Mouse (Mus musculus) splenic B cell, adult 2 months (primary cell): Measurements from ENCODE around the gene Atp6v1g2.

Experiments
- DNase-seq: peaks from one replicate; pipeline ENCODE4 v3.0.0-alpha.2; 2011; ENCODE audit warnings: low read depth, low spot score
- H3K27me3 ChIP-seq: 2 replicates; pipeline ENCODE4 v1.6.1; 2012; ENCODE audit warnings: mild to moderate bottlenecking, low read length, moderate library complexity, mixed read lengths; ENCODE audit not compliant: control insufficient read depth, poor library complexity, insufficient read depth, severe bottlenecking
- H3K36me3 ChIP-seq: 2 replicates; pipeline ENCODE4 v1.6.1; 2012; ENCODE audit warnings: mild to moderate bottlenecking, low read length, moderate library complexity, mixed read lengths; ENCODE audit not compliant: control insufficient read depth, poor library complexity, insufficient read depth, severe bottlenecking

The Atp6v1g2 gene

GRCm38 (mm10) chr17:35251981-35252380 is 18.5 kb downstream of the Atp6v1g2 start:
- DNase-seq: no peak
- Histone ChIP-seq H3K36me3 (peaks cover 35% of the 10 kb centered on the region), H3K27me3 (no peaks in the 10 kb centered on the region)

GRCm38 (mm10) chr17:35252619-35253292 is 19.3 kb downstream of the Atp6v1g2 start:
- Histone ChIP-seq H3K36me3 (peaks cover 31% of the 10 kb centered on the region), H3K27me3 (no peaks in the 10 kb centered on the region)
- DNase-seq: no peak

GRCm38 (mm10) chr17:35253293-35254093 is 20.0 kb downstream of the Atp6v1g2 start:
- no peaks in the 10 kb centered on the region for H3K27me3 ChIP-seq
- no peak for DNase-seq
- H3K36me3 ChIP-seq: peaks cover 28% of the 10 kb centered on the region

- Histone ChIP-seq H3K27me3 (no peaks in the 10 kb centered on the region), H3K36me3 (peaks cover 21% of the 10 kb centered on the region)
- peak; percentile 82 for DNase-seq
These were observed 21.0 kb downstream of the Atp6v1g2 start for GRCm38 (mm10) chr17:35254241-35255098.

GRCm38 (mm10) chr17:35255301-35255700 is 21.8 kb downstream of the Atp6v1g2 start:
- no peak for DNase-seq
- Histone ChIP-seq H3K36me3 (peaks cover 17% of the 10 kb centered on the region), H3K27me3 (no peaks in the 10 kb centered on the region)

GRCm38 (mm10) chr17:35255704-35256103 is 22.2 kb downstream of the Atp6v1g2 start:
- DNase-seq: no peak
- H3K27me3 ChIP-seq: no peaks in the 10 kb centered on the region
- H3K36me3 ChIP-seq: peaks cover 14% of the 10 kb centered on the region

- no peak for DNase-seq
- Histone ChIP-seq H3K27me3 (no peaks in the 10 kb centered on the region), H3K36me3 (peaks cover 11% of the 10 kb centered on the region)
These were observed 23.9 kb downstream of the Atp6v1g2 start for GRCm38 (mm10) chr17:35257378-35257777.

- DNase-seq: peak; percentile 96
- Histone ChIP-seq H3K36me3 (peaks cover 6% of the 10 kb centered on the region), H3K27me3 (no peaks in the 10 kb centered on the region)
These were observed 24.5 kb downstream of the Atp6v1g2 start for GRCm38 (mm10) chr17:35257824-35258491.

GRCm38 (mm10) chr17:35258492-35259478 is 25.3 kb downstream of the Atp6v1g2 start:
- Histone ChIP-seq H3K27me3 (no peaks in the 10 kb centered on the region), H3K36me3 (peaks cover 5% of the 10 kb centered on the region)
- DNase-seq: peak; percentile 96

GRCm38 (mm10) chr17:35259621-35260020 is 26.2 kb downstream of the Atp6v1g2 start:
- Histone ChIP-seq H3K27me3 (no peaks in the 10 kb centered on the region), H3K36me3 (peaks cover 3% of the 10 kb centered on the region; the same call in 1 of the 2 replicates)
- DNase-seq: no peak

- no peak for DNase-seq
- Histone ChIP-seq H3K36me3 (peaks cover 10% of the 10 kb centered on the region), H3K27me3 (no peaks in the 10 kb centered on the region)
These were observed 28.2 kb downstream of the Atp6v1g2 start for GRCm38 (mm10) chr17:35261651-35262050.

- DNase-seq: peak; percentile 99
- H3K36me3 ChIP-seq: peaks cover 13% of the 10 kb centered on the region
- no peaks in the 10 kb centered on the region for H3K27me3 ChIP-seq
These were observed 29.4 kb downstream of the Atp6v1g2 start, which contains the start of gene H2-D1 for GRCm38 (mm10) chr17:35262664-35263522. H2-D1 (plus strand) TSS chr17:35262730.

- peak; percentile 42 for DNase-seq
- H3K27me3 ChIP-seq: no peaks in the 10 kb centered on the region
- peaks cover 13% of the 10 kb centered on the region for H3K36me3 ChIP-seq
These were observed 30.0 kb downstream of the Atp6v1g2 start for GRCm38 (mm10) chr17:35263523-35263883.
